Mouse (Mus musculus) ES-E14 (cell line): ENCODE results near the gene Pcolce.

Experiments
- CHD2 ChIP-seq: IDR thresholded peaks from 2 replicates; pipeline ENCODE4 v1.6.1; 2014; ENCODE audit warnings: mild to moderate bottlenecking, low read depth, low read length, inconsistent platforms
- HCFC1 ChIP-seq: IDR thresholded peaks from 2 replicates; pipeline ENCODE4 v1.6.1; 2012; ENCODE audit warnings: low read length, inconsistent platforms, borderline replicate concordance; ENCODE audit not compliant: insufficient read depth
- MAFK ChIP-seq: IDR thresholded peaks from 2 replicates; pipeline ENCODE4 v1.6.1; 2014; ENCODE audit warnings: mild to moderate bottlenecking, low read depth, low read length, inconsistent platforms; ENCODE audit not compliant: insufficient read depth
- ZC3H11A ChIP-seq: IDR thresholded peaks from 2 replicates; pipeline ENCODE4 v1.6.1; 2012; ENCODE audit warnings: low read depth, mild to moderate bottlenecking, inconsistent platforms, low read length, borderline replicate concordance
- ZNF384 ChIP-seq: IDR thresholded peaks from 2 replicates; pipeline ENCODE4 v1.6.1; 2012; ENCODE audit warnings: low read depth, low read length, inconsistent platforms

GRCm38 (mm10) chr5:137596601-137597261 is 16.9 kb downstream of the Pcolce start:
- no peak for TF ChIP-seq ZNF384
- TF ChIP-seq MAFK, result no peak
- TF ChIP-seq CHD2, result no peak
- no peak for TF ChIP-seq ZC3H11A
- TF ChIP-seq HCFC1, result no peak
